Mouse (Mus musculus) layer of hippocampus, postnatal 25 days (tissue): Measurements from ENCODE around the gene Dhx37. TPM values are rescaled to one million over a fixed set of nuclear protein-coding genes. Genes with fewer than 3 reads are reported as not detected.
"Not testable (repeated sequence)": the region's sequence is repeated elsewhere in the genome, so short reads cannot be mapped to it uniquely, and the experiment has no call there.

ENCODE experiments used
- DNase-seq, 2 experiments: peaks; one replicate each; pipeline ENCODE4 v3.0.0; 2022; ENCODE audit warnings: mixed read lengths in 2 of 2, low spot score in 1 of 2; ENCODE audit errors: extremely low spot score in 1 of 2
- total RNA-seq, 2 experiments: library from RNA; stranded (reverse); gene quantifications; 2 replicates each; pipeline ENCODE4 v1.2.3; 2021

Gene Dhx37
- total RNA-seq, 2 experiments from 2014 or later = 11.9 to 14.8 TPM

- no peak for DNase-seq
Measured at GRCm38 (mm10) chr5:125449306-125449705, 15.4 kb upstream of the Dhx37 start.

DNA sequence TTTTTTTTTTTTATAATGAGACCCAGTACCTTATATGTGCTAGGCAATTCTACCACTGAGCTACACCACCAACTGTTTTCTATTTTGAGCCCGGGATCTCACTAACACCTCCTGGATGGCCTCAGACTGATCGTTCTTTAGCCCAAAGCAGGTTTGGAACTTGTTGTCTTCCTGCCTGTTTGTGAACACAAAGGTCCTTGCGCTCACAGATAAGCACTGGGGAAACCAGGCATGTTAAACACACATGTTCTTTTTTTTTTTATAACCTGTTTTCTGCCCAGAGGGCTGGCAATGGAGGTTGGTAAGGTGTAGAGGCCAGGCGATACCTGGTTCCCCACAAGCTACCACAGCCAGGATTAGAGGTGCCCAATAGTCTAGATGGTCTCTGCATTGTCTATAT is 14.7 kb upstream of the Dhx37 start:
- no peak for DNase-seq

DNA sequence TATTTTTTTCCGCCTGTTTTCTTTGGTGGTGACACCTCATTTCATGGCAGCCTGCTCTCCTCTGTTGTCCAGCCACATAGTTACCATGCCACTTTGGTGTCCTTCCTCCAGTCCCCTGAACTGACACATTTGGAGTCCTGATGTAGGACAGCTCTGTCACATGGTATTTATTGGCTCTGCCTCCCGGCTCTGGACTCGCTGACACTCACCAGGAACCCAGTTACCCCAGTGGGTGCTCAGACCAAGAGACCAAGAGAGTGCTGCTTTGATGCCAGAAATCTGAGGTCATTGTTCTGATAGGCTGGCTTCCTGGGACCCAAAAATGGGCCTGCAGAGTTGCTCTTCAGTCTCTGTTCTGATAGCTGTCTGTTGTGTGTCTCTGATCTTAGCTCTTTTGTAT is 14.1 kb upstream of the Dhx37 start:
- no peak for DNase-seq

DNA sequence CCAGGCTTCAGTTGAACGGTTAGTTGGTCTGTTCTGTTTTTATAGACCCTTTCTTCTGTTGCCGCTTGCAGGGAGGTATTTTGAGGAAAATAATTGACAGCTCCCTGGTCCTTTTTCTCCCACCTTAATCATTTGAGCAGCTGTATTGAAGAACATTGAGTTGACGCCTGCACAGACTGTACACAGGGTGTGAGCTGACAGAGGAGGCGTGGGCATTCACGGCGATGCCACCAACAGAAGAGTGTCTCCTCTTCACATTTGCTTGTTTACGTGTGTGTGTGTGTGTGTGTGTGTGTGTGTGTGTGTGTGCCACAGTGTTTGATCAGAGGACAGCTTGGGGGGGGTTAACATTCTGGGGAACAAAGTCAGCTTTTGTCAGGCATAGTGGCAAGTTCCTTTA is 12.4 kb upstream of the Dhx37 start:
- DNase-seq = no peak

GRCm38 (mm10) chr5:125444554-125444953 is 10.6 kb upstream of the Dhx37 start:
- DNase-seq = no peak

DNA sequence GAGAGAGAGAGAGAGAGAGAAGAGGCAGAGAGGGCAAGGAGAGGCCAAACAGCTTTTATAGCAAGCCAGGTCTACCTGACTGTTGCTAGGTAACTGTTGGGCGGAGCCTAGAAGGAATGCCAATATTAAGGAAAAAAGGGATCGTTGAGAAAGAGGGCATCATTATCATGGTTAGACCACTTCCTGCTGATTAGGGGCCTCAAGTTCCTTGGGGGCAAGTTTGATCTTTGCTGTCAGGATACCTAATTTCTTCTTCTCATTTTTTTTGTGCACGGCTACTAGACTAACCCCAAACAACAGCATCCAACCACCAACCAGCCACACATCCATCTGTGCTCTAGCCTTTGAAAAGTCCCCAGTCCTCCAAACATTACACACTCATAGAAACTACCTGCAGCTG is 10.0 kb upstream of the Dhx37 start:
- no peak for DNase-seq

DNA sequence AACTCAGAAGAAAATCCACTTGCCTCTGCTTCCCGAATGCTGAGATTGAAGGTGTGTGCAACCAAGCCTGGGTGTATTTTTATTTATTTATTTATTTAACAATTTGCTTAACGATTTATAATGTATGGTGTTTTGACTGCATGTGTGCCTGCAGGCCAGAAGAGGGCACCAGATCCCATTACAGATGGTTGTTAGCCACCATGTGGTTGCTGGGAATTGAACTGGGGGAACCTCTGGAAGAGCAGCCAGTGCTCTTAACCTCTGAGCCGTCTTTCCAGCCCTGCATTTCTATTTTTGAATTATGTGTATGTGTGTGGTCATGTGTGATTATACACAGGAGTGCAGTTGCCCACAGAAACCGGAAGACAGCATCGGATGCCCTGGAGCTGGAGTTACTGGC is 9.4 kb upstream of the Dhx37 start:
- DNase-seq = no peak

DNA sequence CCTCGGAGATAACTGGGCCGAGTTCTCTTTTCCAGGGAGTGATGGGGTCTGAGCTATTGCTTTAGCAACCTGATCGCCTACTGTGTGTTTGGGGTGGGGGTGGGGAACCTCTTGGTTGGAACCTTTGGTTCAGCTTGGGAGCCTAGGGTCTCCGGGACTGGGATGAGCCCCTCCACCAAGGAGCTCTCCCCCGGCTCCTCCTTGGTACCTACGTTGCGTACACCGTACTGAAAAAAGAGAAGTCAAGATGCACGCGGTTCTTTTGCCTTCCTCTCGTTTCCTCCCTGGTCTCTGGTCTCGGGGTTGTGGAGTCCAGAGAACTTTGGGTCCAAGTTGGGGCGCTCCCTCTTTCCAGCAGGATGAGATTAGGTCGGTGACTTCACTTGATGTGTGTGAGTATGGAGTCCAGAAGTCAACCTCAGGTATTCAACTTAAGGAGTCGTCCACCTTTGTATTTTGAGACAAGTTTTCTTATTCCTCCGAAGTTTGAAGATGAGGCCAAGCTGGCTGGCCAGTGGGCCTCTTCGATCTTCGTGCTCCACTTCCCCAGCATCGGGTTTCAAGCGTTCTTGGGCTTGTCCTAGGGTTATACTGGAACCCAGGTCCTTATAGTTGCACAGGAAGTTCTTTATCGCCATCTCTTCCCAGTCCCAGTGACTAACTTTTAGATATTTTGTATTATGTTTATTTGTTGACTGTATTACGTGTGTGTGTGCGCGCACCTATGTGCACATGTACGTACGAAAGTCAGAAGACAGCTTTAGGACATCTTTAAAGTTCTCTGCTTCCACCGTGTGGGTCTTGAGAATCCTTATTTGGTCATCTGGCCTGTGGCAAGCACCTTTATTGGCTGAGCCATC is 8.4 kb upstream of the Dhx37 start:
- no peak for DNase-seq

DNA sequence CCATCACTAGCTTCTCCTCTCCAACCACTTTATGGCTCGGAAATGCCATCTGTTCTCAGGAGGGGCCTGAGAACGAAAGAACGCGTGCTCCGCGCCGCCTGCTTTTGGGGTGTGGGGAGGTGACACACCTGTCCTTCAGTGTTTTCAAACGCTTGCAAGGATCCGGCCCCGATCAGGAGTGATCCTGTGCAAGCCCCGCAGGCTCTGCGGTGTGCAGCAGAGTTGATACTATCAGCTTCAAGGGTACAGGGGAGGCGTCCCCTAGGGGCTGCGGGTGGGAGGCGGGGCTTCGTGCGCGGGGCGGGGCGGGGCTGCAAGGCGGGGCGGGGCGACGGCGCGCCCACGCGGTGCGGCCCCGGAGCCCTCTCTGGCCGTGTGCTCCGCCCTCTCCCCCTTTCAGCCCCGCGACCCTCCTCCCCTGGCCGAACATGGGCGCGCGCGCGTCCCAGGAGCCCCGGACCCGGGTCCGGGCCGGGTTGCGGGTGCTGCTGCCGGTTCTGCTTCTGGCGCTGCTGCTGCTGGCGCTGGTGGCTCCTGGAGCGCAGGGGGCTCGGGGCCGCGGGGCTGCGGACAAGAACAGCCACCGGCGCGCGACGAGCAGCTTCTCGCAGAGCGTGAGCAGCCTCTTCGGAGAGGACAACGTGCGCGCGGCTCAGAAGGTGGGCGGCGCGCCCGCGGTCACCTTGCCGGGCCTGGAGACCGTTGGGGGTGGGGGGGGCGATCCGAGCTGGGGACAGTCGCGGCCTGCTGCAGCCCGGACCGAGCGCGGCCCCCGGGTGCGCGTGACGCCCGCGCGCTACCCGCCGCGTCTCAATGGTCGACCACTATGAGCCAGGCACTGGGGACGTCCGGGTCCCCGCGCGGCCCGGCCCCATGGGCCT is 7.6 kb upstream of the Dhx37 start, which contains the start of gene Bri3bp:
Gene Bri3bp (plus strand): TSS at position 335 of the 881 bp plus-strand sequence.
- peak; percentile 45 to 56 for DNase-seq

- no peak for DNase-seq
Measured at GRCm38 (mm10) chr5:125440583-125441233, 6.8 kb upstream of the Dhx37 start.

- not testable (repeated sequence) for DNase-seq
Measured at GRCm38 (mm10) chr5:125434347-125434746, 426 bp upstream of the Dhx37 start.

GRCm38 (mm10) chr5:125432324-125432723 is 1.6 kb downstream of the Dhx37 start:
- DNase-seq = not testable (repeated sequence)

GRCm38 (mm10) chr5:125426343-125426742 is 7.6 kb downstream of the Dhx37 start:
- DNase-seq = no peak

- no peak for DNase-seq
Measured at GRCm38 (mm10) chr5:125425698-125426276, 8.1 kb downstream of the Dhx37 start.

DNA sequence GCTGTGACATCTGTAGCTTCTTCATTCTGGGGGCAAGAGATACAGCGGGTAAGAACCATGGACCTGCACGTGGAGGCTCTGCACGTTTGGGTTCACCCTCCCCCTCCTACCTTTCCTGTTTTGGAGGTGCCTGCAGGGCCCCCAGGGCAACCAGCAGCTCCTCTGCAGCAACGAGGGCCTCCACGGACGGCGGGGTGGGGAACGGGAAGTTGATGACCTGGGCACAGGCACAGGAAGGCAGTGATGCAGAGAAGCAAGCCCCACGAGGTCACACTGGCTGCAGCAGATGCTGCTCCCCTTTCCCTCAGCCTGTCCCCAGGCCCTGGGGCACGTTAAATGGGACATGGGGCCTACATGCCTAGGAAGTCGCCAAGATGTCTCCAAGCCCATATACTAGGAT is 14.8 kb downstream of the Dhx37 start:
- no peak for DNase-seq

GRCm38 (mm10) chr5:125418636-125419035 is 15.3 kb downstream of the Dhx37 start:
- no peak for DNase-seq

GRCm38 (mm10) chr5:125416183-125416582 is 17.7 kb downstream of the Dhx37 start:
- DNase-seq = no peak

DNA sequence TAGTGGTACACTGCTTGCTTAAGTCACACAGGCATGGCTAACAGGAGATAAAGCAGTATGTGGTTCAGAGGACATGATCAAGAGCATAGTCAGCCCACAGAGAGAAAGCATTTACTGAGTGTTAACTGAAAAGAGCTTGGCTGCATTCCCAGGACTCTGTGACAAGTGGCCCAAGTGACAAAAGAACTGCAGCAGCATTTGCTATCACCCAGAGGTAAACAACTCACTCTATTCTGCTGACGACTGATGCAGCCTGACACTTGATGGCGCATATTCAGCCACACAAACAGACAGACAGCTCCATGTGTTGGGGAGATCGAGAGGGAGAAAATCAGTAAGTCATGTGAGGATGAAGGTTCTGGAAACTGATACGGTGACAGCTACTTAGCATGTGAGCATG is 20.2 kb downstream of the Dhx37 start:
- no peak for DNase-seq

DNA sequence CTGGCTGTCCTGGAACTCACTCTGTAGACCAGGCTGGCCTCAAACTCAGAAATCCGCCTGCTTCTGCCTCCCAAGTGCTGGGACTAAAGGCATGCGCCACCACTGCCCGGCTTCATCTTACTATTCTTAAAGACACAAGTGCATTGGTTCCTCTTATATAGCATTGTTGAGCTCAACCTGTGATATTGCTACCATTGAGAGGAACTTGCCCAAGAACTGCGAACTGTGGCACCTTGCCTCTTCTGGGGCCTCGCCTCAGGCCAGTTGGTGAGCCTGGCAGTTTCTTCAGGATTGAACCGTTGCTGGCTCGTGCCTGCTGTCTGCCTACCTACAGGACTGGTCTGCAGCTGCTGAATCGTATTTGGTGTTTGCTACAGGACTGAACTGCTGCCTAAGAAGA is 21.4 kb downstream of the Dhx37 start:
- DNase-seq = not testable (repeated sequence)

GRCm38 (mm10) chr5:125411972-125412530 is 21.9 kb downstream of the Dhx37 start:
- DNase-seq = peak; percentile 57 to 87
